Mouse (Mus musculus) layer of hippocampus, adult 2 months (tissue): ENCODE measurements around the gene Fra10ac1. TPM values are rescaled to one million over a fixed set of nuclear protein-coding genes. Genes with fewer than 3 reads are reported as not detected.

Source experiments
- DNase-seq, 2 experiments: peaks; one replicate each; pipeline ENCODE4 v3.0.0; 2022; ENCODE audit warnings: low spot score in 2 of 2
- H3K27ac ChIP-seq: fragments of 200-600 bp; 2 replicates; pipeline ENCODE4 v1.8.1; 2022
- H3K4me3 ChIP-seq: fragments of 200-600 bp; 2 replicates; pipeline ENCODE4 v1.8.1; 2022; ENCODE audit warnings: mild to moderate bottlenecking
- CTCF ChIP-seq: fragments of 200-600 bp; conservative IDR thresholded peaks from 2 replicates; pipeline ENCODE4 v1.8.1; 2022; ENCODE audit warnings: antibody characterized with exemption, mild to moderate bottlenecking, moderate library complexity
- total RNA-seq, 2 experiments: library from RNA; stranded (reverse); gene quantifications; 2 replicates each; pipeline ENCODE4 v1.2.3; 2021

Gene Fra10ac1
- total RNA-seq, 2 experiments from 2014 or later, result 17.8 to 22.4 TPM

GRCm38 (mm10) chr19:38249627-38250026 is 25.7 kb upstream of the Fra10ac1 start:
- H3K27ac ChIP-seq, result peak overlapping the region; percentile 77
- TF ChIP-seq CTCF, result no peak
- DNase-seq, result peak in 1 of 2 experiments; percentile 61
- H3K4me3 ChIP-seq, result no peak overlapping the region

- TF ChIP-seq CTCF, result no peak
- Histone ChIP-seq H3K4me3 (no peak overlapping the region), H3K27ac (peak overlapping the region; percentile 60)
- no peak for DNase-seq
These were observed 22.2 kb upstream of the Fra10ac1 start for GRCm38 (mm10) chr19:38246177-38246622.

GRCm38 (mm10) chr19:38245361-38246176 is 21.6 kb upstream of the Fra10ac1 start:
- H3K27ac ChIP-seq, result peak overlapping the region; percentile 60
- H3K4me3 ChIP-seq, result peak overlapping the region; percentile 8; the same call in 1 of the 2 replicates
- no peak for TF ChIP-seq CTCF
- DNase-seq, result no peak

GRCm38 (mm10) chr19:38244748-38245147 is 20.8 kb upstream of the Fra10ac1 start:
- no peak for DNase-seq
- peak overlapping the region; percentile 60 for H3K27ac ChIP-seq
- TF ChIP-seq CTCF, result no peak
- no peak overlapping the region for H3K4me3 ChIP-seq

GRCm38 (mm10) chr19:38242314-38242852 is 18.4 kb upstream of the Fra10ac1 start:
- TF ChIP-seq CTCF, result no peak
- H3K27ac ChIP-seq, result no peak overlapping the region
- DNase-seq, result no peak
- no peak overlapping the region for H3K4me3 ChIP-seq

GRCm38 (mm10) chr19:38238213-38238951 is 14.4 kb upstream of the Fra10ac1 start:
- DNase-seq, result peak; percentile 72 to 79

GRCm38 (mm10) chr19:38237834-38238212 is 13.9 kb upstream of the Fra10ac1 start:
- TF ChIP-seq CTCF, result no peak
- no peak for DNase-seq
- Histone ChIP-seq H3K27ac (peak overlapping the region; percentile 87), H3K4me3 (no peak overlapping the region)

More at GRCm38 (mm10) chr19:38238213-38238951, 14.4 kb upstream of the Fra10ac1 start:
- peak overlapping the region; percentile 87 for H3K27ac ChIP-seq
- H3K4me3 ChIP-seq, result no peak overlapping the region
- TF ChIP-seq CTCF, result no peak

GRCm38 (mm10) chr19:38236526-38236925 is 12.6 kb upstream of the Fra10ac1 start:
- no peak overlapping the region for H3K27ac ChIP-seq
- H3K4me3 ChIP-seq, result no peak overlapping the region
- no peak for DNase-seq
- no peak for TF ChIP-seq CTCF

GRCm38 (mm10) chr19:38232516-38232915 is 8.6 kb upstream of the Fra10ac1 start:
- H3K27ac ChIP-seq, result no peak overlapping the region
- no peak overlapping the region for H3K4me3 ChIP-seq
- TF ChIP-seq CTCF, result no peak
- DNase-seq, result no peak

- no peak for TF ChIP-seq CTCF
- Histone ChIP-seq H3K4me3 (no peak overlapping the region), H3K27ac (no peak overlapping the region)
- no peak for DNase-seq
These were observed 8.1 kb upstream of the Fra10ac1 start for GRCm38 (mm10) chr19:38232087-38232486.

GRCm38 (mm10) chr19:38228699-38229098 is 4.7 kb upstream of the Fra10ac1 start:
- peak; percentile 58 for TF ChIP-seq CTCF
- DNase-seq, result no peak
- H3K27ac ChIP-seq, result no peak overlapping the region
- H3K4me3 ChIP-seq, result no peak overlapping the region

- DNase-seq, result peak; percentile 42 to 57
- no peak for TF ChIP-seq CTCF
- Histone ChIP-seq H3K27ac (peak overlapping the region; percentile 92), H3K4me3 (peak overlapping the region; percentile 74)
These were observed 717 bp upstream of the Fra10ac1 start for GRCm38 (mm10) chr19:38224685-38225060.

- no peak for TF ChIP-seq CTCF
- Histone ChIP-seq H3K4me3 (peak overlapping the region; percentile 74), H3K27ac (peak overlapping the region; percentile 92)
- DNase-seq, result no peak
These were observed 526 bp downstream of the Fra10ac1 start for GRCm38 (mm10) chr19:38223356-38223904.
